Mouse (Mus musculus): ENCODE data around the gene Tubg2.

GRCm38 (mm10) chr11:101173112-101173511 lies 17.4 kb downstream of the Tubg2 start:
- TF ChIP-seq CTCF (IDR thresholded peaks at IDR 0.05; ENCODE audit: low read depth) (no peak), EP300 (optimal IDR thresholded peaks at IDR 0.05) (no peak)

Data from stomach, postnatal 0 days (tissue).